Mouse (Mus musculus) embryo, embryonic 11.5 days (tissue): ENCODE data around the gene Mmp25.

Source experiments
- DNase-seq: peaks from one replicate; pipeline ENCODE4 v3.0.0-alpha.2; 2012; ENCODE audit warnings: low read depth, low spot score

The Mmp25 gene

DNA sequence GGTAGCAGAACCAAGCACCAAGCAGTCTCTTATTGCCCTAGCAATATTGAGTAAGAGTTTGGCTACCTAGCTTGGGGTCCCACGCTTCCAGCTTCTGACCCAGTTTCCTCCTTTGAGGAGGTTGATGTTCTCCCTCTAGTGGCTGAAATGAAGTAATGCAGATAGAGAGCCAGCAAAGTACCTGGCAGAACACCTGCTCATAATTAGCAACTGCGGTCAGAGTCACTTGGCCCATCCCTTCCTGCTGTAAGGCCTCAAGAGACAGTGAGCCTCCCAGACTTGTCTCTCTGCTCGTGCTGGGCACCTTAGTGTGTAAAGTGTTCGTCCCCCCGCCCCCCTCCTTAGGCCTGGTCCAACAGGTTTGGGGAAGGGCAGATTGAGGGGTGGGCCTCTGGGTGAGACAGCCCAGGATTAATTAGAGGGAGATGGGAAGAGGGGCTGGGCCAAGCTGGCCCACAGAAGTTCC, 19.5 kb upstream of the Mmp25 start:
- no peak for DNase-seq

DNA sequence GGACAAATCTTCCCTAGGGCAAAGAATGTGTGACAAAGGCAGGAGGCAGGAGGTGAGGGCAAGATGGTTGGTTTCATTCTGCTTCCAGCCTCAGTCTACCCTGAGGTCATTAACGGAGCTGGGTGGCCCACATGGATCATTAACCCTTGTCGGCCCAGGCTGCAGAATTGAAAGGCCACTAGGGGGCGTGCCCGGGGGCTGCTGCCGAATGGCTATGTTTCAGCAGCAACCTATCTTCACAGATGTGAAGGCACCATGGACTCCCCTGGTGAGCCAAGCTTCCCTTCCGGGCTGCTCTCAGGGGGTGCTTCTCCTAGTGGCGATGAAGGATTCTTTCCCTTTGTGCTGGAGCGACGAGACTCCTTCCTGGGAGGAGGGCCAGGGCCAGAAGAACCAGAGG, 16.4 kb upstream of the Mmp25 start:
- no peak for DNase-seq

DNA sequence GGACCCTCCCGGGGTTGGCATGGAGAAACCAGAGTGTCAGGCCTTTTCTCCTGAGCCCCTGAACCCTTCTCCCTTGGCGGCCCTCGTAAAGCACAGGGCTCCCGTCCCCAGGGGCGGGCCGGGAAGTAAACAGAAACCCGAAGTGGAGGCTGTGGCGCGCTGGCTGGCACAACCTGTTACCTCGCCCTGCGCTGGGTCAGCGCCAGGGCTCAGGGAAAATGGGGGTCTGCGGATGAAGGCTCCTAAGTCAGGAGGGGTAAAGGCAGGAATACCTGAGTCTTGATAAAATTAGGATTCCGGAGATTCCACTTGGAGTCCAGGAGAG, 15.8 kb upstream of the Mmp25 start:
- DNase-seq = no peak

DNA sequence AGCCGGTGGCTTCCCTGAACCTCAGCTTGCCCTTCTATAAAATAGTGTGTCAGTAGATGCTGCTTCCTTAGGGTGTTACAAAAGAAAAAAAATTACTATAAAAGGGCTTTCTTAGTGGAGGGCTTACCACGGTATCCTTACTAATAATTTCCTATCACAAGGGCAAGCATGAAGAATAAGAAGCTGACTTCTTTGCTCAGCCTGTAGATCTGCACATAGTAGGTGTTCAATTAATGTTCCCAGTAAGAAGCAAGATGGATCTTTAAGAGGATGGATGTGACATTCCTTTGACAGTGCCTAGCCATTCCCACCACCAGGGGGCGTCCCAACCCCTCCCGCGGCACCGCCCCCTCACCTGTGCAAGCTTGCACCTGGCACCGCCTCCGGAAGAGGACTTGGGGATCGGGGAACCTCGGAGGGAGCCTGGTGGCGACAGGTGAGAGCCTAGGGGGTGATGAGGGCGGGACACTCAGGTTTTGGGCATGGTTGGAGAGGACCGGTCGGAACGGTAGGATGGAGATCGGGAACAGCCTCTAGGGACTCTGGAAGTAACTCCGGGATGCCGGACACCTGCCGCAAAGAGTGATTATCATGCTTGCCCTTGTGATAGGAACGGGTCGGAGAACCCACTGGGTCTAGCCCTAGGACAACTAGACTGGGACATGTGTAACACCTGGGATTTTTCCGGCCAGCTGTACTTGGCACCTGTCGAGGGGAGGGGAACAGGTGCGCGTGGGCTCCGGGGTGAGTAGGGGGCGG, 15.2 kb upstream of the Mmp25 start, which contains the start of gene Bicdl2:
Bicdl2 (plus strand) TSS at position 390 of the 759 bp plus-strand sequence.
- DNase-seq = no peak

DNA sequence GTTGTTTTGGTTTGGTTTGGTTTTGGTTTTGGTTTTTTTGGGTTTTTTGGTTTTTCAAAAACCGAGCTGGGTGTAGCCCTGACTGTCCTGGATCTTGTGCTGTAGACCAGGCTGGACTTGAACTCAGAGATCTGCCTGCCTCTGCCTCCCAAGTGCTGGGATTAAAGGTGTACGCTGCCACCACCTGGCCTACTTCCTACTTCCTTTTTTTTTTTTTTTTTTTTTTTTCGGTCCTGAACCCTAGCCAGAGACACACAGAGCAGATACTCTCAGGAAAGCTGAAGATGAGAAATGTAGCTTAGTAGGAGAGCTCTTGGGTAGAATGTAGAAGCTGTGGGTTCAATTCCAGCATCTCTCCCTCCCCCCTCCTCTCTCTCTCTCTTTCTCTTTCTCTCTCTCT, 13.4 kb upstream of the Mmp25 start:
- DNase-seq = no peak

DNA sequence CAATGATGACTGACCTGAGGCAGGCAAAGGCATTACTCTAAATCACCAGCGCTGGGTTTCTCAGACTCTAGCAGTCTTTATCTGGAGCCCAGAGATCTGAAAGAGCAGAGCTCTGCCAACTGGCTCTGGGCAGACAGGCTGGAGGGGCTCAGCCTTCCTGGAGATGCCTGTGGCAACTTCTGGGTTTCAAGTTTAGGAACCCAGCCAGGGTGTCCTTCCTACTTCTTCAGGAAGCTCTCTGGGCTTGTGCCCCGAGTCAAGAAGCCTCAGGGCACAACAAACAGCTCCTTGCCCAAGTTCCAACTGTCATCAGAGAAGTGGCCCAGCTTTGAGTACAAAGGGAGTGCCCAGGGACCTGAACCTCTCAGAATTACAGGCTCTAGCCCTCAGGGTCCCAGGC, 9.3 kb upstream of the Mmp25 start:
- no peak for DNase-seq

DNA sequence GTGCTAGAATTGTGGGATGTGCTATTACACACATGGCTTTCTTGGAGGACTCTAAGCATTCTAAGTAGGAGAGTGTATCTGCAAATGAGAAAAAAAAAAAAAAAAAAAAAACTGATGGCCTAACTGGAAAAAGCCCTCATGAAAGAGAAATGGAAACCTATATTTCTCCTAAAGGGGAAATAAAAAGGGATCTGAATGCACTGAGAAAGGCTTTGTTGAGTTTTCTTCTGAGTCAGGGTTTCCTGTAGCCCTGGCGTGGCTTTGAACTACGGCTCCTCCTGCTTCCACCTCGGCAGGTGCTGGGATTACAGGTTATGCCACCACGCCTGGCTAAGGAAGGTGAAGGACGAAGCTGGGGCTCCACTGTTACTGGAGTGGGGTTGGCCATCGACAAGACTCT, 8.9 kb upstream of the Mmp25 start:
- no peak for DNase-seq

DNA sequence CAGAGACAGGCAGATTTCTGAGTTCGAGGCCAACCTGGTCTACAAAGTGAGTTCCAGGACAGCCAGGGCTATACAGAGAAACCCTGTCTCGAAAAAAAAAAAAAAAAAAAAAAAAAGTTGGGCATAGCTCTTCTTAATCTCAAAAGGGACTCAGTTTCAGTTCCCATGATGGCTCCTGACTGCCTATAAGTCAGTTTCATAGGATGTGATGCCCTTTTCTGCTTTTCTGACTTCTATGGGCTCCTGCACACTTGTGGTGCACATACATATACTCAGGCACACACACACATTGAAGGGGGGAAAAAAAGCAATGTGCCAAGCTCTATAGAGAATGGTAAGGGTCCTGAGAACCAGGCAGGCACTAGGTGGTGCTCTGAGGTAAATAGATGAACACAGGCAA, 8.2 kb upstream of the Mmp25 start:
- no peak for DNase-seq

DNA sequence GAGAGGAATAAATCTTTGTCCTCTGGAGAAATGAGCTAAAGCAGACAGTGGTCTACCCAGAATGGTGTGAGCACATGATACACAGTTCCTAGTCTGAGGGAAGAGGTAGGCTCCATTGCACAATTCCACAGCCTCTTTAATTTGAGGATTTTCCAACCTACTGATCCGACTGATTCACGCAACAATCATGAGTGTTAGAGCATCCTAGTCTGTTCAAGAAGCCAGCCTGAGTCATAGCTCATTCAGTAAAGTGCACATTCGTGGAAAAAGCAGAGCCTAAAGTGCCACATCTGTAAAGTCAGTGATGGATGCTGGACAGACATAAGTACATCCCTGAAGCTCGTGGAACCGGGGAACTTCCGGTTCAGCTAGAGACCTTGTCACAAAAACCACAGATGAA, 6.3 kb upstream of the Mmp25 start:
- no peak for DNase-seq

DNA sequence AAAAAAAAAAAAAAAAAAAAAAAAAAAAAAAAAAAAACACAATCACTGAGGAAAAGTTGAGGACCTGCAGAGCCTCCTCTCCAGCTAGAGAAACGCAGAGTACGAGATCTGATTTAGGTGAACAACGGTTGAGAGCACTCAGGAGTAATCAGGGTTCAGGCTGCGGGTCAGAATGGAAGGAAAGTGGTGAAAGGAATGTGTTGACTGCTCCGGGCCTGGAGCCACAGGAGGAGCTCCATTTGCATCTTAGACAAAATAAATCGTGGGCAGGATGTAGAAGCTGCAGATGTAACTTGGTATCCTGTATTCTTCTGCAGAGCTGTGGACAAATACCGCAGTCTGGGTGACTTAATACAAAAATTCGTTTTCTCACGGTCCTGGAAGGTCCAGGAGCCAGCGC, 817 bp upstream of the Mmp25 start:
- no peak for DNase-seq

DNA sequence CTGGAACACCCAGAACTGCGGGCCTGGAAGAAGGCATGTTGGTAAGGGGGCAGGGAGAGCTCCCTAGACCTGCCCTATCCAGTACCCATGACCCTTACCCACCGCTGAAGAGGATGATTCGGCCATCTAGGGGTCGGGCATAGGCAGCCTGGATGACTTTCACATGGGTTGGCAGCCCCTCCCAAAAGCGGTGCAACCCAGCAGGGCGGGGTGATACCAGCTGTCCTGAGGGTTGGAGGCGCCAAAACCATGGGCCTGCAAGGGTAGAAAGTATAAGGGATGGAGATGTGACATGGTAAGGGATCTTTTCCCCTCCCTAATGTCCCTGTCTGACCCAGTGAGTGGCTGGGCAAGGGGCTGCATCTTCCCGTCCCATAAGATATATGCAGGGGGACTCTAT, 13.8 kb downstream of the Mmp25 start:
- no peak for DNase-seq

DNA sequence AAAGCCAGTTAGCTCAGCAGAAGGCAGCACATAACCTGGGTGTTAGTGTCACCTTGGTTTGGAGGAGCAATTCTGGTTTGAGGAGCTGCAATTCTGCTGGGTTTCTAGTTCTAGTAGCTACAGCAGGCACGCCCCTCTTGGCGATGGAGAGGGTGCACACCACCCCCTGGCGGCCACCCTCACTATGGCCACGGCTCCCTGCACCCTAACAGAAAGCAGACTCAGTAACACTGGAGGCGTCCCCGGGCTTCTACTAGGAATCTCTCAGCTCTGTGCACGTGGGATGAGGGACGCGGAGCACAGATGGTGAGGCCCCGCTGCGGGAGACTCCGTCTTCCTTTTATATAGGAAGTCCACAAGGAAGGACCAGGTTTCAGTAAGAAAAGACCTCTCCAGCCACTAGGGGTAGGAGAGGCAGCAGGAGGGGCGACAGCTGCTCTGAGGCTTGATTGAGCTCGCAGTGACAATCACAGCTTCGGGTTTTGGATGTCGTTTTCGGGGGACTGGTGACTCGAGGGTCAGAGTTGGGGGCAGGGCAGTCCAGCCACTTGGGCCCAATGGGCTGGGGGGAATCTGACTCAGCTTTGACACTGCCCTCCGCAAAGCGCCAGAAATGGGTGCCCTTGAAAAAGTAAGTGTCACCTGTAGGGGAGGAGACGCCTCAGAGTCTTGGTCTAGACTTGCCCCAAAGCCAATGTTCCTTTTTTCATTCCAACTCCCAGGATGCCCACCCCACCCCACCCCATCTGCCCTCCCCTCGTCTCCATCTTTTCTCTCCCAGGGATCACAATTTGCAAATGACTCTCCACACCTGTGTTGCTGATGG, 14.7 kb downstream of the Mmp25 start:
- peak; percentile 65 for DNase-seq

DNA sequence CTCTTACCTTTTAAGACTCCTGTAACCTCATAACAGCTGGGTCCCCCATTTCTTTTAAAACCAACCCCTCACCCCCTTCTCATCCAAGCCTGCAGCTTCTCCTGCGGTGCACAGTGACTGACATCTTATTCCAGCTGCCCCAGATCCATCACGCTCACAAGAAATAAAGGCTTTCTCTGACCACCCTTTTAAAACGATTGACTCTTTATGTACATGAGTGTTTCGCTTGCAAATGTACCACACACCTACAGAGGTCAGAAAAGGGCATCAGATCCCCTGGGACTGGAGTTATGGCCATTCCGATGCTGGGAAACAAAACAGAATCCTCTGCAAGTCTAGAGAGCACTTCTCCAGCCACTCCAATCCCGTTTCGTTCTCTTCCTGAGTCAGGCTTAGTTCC, 17.3 kb downstream of the Mmp25 start:
- DNase-seq = no peak

DNA sequence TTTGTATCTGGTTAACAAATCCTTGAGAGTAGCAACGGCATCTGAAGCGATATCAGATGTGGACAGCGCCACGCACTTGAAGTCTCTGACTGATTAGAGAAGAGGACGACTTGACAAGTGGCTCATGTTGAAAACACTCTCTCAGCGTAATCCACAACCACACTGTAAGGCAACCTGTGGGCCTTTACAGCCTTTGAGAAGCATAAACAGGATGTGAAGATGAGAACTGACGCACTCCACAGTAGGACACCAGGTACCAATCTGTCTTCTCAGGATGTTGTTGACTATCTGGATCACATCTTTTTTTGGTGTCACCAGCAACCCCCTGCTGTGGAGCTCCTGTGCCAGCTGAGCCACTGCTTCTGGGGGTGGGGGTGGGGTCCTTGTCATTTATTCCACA, 24.7 kb downstream of the Mmp25 start:
- DNase-seq = no peak

DNA sequence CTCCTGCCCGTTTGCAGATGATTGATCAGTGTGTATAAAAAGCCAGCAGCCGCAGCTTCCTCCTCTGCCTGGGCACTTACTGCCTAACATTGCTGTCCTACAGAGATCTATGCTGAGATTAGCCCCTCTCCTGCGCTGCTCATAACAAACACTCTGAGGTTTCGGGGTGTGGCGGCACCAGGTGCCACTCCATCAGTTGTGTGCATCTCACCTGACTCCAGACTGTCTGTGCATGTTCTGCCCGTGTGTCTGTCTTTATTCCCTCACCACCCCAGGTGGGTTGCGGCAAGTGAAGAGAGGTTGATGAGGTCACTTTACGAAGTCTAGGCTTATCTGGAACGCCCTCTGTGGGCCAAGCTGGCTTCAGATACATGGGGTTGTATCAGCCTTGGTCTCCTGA, 28.0 kb downstream of the Mmp25 start:
- DNase-seq = no peak

DNA sequence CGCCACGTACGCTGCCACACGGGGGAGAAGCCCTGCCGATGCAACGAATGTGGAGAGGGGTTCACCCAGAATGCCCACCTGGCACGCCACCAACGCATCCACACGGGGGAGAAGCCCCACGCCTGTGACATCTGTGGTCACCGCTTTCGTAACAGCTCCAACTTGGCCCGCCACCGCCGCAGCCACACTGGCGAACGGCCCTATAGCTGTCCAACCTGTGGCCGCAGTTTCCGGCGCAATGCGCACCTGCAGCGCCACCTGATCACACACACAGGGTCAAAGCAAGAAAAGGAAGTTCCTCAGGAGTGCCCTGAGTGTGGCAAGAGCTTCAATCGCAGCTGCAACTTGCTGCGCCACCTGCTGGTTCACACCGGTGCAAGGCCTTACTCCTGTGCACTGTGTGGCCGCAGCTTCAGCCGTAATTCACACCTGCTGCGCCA, 34.7 kb downstream of the Mmp25 start:
- DNase-seq = no peak

DNA sequence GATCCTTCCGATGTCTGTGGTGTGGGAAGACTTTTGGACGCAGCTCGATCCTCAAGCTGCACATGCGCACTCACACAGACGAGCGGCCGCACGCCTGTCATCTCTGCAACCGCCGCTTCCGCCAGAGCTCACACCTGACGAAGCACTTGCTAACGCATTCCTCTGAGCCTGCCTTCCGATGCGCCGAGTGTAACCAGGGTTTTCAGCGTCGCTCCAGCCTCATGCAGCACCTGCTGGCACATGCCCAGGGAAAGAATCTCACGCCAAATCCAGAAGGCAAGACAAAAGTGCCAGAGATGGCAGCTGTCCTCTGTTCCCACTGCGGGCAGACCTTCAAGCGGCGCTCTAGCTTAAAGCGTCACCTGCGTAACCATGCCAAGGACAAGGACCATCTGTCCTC, 35.5 kb downstream of the Mmp25 start:
- no peak for DNase-seq

DNA sequence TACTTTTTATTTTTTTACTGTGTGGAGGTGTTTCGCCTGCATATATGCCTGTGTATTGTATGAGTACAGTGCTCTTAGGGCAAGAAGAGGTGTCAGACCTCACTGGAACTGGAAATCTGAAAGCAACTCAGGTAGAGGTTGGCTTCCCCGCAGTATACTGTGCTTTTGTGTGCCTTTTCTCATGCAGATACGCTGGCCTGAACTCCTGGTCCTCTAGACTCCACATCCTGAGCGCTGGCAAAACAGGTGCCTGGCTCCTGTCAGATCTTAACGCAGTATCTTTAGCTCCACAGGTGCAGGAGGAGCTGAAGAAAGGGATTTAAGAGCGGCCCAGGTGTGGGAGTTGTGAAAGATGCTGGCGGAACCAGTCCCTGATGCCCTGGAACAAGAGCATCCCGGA, 39.9 kb downstream of the Mmp25 start:
- no peak for DNase-seq

DNA sequence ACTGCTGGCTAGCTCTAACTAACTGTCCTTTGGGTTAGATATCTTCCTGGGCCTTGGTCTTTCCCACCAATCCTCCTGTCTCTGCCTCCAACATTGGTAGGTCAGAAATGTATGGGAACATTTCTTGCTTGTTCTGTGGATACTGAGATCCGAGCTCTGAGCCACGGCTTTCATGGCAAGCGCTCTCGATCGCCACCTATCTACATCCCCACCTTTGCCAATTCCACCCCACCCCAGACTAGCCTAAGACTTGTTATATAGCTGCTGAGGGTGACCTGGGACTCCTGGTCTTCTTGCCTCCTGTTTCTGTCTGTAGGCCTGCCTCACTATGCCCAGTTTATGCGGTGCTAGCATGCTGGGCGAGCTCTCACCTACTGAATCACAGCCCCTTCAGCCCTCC, 40.7 kb downstream of the Mmp25 start:
- DNase-seq = no peak

DNA sequence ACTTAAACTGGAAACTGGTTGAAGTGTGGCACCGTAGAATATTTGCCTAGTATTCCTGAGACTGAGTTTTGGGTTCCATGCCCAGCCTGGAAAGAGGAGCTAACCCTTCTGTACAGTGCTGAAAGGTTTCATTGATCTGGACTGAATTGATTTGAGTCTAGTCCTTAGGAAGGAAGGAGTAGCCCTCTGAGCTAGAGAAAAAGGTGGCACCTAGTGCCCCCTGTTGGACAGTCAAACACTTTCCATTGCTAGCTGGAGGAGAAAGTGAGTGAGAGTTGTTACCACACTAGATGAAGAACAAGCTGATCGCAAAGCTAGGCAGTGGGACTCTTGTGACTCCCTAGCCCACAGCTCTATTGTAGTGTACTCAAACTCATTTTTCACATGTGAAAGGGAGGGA, 41.5 kb downstream of the Mmp25 start:
- no peak for DNase-seq

DNA sequence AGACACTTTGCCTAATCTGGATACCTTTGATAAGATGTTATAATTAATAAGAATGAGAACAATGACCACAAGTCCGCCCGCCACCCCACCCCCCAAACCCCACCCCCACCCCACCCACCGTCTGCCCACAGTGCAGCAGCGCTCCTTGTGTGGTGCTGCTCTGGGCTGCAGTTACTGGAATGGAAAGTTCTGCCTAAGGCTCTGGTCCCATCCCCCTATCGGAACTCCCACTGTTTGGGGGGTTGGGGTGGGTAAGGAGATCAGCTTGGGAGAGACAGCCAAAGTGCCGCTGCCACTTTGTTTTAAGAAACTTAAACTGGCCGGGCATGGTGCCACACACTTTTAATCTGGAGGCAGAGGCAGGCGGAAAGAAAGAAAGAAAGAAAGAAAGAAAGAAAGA, 42.0 kb downstream of the Mmp25 start:
- no peak for DNase-seq

DNA sequence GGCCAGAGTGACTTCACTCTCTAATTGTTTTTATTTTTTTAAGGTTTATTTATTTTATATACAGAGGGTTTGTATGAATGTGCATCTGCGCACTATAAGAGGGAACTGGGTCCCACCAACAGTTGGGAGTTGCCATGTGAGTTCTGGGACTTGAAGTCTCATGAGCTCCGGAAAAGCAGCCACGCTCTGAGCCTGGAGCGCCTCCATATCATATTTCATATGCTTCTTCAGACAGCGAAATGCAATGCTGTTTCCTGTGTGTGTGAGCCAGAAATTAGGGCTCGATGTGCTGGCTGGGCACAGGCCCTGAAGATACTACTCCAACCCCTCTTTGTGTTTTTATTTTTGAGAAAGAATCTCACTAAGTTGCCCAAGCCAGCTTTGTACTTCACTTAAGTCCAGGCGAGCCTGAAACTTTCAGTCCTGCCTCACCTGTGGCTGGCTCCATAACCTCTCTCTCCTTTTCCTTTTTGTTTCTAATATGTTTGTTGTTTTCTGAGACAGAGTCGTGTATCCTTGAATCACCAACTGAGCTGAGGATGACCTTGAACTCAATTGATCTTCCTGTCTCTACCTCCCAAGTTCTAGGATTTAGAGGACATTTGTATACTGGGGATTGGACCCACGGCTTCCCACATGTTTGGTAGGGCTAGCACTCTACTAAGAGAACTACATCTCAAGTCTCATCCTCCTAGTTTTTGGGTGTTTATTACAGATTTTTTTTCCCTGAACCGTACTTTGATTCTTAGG, 43.1 kb downstream of the Mmp25 start:
- no peak for DNase-seq
